Mouse (Mus musculus) spleen, adult 18-20 months (tissue): ENCODE results near the gene Rbpj.

Experiments
- DNase-seq, 2 experiments: peaks; one replicate each; pipeline ENCODE4 v3.0.0; 2022; ENCODE audit warnings: mixed read lengths in 2 of 2

Gene Rbpj

DNA sequence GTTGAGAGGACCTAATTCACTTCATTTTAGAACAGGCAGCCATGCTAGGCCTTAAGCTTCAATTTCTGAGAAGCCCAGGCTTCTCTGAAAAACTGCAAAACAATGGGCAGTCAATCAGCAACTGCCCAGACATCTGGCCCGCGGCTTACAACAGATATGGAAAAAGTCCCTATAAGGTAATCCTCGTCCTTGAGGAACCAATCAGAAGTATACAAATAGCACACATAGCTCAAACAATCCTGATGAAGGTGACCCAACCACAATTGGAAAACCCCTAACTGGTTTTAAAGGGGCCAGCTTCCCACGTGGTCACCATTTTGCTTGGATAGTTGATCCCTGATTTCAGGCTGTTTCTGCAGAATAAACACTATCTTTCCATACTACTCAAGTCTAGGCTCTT is 89.0 kb downstream of the Rbpj start:
- DNase-seq = no peak

DNA sequence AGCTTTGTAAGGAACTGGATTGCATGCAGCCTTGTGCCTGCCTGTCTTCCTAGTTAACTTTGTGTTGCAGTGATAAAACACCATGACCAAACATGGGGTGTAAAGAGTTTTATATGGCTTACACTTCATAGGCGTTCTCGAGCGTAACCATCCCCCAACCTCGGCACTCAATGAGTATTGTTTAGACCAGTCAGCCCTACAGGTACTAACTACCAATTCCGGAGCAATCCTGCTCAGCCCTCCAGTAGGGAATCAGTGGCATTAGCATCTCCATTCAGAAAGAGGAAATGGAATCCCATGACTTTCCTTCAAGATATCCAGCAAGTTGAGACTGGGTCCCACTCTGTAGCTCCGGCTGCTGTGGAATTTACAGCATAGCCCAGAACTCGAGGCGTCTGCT is 89.5 kb downstream of the Rbpj start:
- DNase-seq = no peak

DNA sequence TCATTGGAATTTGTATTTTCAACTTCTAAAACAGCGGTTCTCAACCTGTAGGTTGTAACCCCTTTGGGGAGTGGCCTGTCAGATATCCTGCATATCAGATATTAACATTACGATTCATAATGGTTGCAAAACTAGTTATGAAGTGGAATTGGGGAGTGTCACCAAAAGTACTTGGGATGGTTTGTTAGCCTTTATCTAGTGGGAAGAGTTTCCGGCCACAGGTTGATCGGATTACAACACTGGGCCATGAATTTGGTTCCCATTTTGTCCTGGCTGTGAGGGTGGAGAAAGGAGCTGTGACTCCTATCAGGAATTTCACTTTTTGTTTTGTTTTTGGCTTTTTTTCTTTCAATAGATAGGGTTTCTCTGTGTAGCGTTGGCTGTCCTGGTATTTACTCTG is 90.0 kb downstream of the Rbpj start:
- DNase-seq = no peak

DNA sequence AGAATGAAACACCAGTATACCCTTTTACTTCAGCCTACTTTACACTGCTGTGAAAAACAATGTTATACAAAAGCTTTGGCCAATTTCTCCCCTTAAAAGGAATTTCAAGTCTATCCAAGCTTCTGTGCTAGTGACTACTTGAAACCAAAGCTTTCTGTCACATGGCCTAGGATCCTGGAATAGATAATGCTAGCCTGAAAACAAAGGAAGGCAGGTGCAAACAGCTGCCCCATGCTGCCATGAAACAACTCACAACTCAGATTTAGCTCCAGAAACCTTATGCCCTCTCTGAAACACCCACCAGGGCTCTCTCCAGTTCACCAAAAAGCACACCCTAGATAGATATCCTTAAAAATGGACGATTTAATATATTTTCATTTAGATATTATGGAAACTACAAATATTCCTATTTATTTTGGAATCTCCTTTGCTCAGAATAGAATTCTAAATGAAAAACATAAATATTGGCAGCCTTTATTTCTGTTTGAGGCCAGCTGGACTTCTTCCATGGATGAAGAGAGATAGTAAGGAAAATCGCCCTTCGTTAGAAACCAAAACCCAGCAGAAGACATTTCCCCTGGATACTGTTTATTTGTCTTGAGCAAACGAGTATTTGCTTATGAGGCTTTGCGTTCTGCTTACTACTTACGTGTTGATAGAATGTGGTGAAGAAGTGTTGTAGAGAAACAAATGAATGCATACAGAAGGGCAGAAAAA is 91.8 kb downstream of the Rbpj start:
- no peak for DNase-seq

DNA sequence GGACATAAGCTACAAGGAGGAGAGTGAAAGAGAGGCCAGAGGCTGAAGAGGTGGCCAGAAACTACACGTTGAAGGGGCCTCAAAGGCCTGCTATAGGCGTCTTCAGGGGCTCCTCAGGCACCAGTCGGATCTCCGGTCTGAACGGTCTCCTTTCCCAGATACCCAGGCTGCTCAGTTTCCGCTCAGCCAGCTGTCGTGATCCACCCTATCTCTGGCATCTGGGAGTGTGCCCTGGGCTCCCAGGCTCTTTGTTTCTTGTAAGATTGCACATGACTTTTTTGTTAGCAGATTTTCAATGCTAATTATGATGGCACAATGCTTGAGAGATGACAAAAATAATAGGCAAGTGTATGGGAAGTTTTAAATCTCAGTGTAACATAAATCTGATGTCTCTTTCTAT is 95.2 kb downstream of the Rbpj start:
- DNase-seq = no peak

DNA sequence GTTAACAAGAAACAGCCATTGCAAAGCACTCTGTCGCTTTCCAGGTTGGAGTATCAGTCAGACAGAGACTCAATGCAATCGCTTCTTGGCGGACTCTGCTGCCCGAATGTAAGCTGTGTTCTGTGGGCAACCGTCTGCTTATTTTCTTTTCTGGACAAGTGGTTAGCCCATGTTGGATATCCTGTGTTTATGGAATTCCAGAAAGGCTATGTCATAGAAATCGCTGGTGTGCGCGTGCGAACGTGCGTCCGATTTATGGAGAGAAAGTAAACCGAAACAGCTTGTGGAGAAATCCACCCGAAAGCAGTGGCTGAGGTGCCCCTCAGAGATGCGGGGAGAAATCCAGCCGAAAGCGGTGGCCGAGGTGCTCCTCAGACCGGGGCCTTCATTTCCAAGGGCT is 98.4 kb downstream of the Rbpj start:
- no peak for DNase-seq

DNA sequence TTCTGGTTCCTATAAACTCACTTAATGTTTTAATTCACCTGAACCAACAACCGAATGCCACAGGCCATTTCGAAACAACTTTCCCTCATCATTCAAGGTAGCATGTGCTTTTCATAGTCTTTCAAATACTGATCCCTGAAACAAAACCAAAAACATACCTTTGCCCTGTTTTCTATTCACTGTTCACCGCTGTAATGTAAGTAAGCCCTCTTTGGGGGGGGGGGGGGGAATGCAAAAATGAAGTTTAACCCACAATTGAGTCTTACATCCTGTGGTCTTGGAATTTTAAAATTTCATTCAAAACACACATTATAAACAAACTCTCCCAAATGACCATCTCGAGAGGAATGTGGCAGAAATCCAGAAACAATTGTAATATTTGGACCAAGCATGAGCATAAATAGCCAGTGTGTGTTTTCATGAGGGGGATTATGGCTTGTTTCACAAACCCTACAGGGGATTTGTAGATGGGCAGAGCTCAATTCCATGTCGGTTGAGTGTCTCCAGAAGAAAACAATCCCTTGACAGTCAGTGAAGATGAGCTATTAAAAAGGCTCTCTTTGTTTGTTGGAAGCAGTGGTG is 99.4 kb downstream of the Rbpj start:
- DNase-seq = no peak

DNA sequence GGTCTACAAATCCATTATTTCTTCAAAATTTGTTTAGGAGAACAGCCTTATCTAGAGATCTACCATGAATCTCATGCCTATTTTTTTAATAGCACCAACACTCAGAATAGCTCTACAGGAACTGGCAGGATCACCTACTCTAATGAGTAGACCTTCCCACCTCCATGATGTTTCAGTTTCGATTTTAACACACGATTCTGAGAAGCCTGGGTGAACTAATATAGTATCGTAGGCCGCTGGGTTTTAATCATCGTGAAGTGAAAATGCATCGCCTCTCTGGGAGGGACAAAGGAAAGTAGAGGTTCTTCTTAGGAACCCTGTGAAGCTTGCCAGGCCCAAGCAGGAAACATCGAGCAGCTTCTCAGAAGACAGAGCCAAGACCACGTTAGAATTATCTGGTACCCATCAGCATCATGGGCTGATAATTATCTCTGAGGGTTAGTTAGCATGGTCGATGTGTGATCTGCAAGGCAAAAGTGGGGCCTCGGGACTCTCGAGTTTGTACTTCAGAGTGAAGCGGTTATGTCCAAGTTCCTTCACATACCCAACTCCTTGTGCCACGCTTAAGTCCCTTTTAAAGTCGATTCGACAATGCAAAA is 100.6 kb downstream of the Rbpj start:
- DNase-seq = no peak

DNA sequence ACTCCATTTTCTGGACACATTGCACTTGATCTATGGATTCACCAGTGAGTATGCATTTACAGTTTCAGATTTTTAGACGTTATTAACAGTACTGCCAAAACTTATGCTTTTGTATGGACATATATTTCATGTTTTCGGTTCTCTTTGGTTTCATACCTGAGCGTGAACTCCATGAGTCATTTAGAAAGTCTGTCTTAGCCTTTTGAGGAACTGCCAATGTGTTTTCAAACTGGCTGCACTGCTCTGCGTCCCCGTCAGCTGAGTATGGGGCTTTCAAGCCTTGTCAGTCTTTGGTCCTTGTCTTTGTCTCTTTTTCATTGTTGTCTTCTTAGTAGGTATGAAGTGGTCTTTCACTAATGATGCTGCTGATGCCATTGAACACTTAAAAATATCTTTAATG is 106.5 kb downstream of the Rbpj start:
- DNase-seq = no peak

DNA sequence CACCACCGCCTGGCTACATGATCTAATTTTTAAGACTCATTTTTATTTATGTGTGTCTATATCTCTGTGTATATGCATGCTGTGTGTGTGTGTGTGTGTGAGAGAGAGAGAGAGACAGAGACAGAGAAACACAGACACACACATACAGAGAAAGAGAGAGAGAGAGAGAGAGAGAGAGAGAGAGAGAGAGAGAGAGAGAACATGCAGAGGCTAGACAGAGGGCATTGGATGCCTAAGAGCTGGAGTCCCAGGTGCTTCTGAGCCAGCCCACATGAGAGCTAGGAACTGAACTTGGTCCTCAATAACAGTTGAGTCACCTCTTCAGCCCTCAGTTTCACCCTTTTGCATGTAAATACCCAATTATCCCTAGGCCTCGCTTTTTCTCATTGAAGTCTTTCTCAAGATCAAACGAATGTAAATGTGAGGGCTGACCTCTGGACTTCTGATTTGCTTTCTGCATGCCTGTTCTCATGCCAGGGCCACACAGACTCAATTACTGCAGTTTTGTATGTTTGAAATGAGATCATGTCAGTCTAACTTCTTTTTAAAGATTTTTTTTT is 109.0 kb downstream of the Rbpj start:
- no peak for DNase-seq

DNA sequence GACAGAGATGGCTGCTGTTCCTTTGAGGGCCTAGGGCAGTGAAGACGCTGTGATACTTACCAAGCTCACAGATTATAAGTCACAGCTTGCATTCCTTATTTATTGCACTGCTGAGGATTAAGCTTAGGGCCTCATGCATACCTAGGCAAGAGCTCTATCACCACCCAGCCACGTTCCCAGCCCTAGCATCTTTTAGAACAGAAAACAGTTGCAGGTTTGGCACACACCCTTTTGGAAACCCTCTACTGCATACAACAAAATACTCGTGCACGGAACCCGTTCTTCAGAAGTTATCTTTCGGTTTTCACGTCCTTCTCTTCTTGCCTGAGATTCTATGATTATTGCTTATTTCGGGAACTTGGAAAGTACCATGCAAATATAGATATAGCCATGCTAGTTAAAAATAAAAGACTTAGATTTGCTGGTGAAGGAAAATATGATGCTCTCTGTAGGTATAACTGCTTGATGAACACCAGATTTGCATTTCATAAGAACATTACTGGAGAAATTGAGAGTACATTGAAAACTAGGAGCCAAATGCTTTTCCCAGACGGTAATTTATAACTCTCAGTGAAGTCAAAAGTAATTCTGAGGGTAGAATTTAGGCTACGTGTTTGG is 111.4 kb downstream of the Rbpj start:
- DNase-seq = no peak

DNA sequence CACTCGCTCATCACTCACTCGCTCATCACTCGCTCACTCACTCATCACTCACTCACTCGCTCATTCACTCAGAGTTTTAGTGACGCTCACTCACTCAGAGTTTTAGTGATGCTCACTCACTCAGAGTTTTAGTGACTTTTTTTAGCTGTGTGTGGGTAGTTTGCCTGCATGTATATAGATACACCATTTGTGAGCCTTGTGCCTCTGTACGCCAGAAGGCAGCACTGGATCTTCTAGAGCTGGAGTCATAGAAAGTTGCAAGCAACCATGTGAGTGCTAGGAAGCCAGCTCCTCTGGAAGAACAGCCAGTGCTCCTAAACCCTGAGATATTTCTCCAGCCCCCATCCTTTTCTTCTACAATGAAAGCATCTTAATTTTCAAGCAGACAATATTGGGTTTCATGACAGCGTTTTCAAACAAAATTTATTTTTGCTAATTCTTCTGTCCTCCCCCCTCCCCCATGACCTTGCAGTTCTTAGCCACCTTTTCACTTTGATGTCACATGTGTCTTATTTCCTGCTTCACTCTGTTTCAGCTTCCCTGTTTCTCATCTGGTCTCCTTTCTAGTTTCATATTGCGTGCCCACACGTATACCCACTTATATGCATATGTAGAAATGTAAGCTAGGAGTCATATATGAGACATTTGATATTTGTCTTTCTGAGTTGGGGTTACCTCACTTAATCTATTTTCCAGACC is 118.3 kb downstream of the Rbpj start:
- DNase-seq = no peak

DNA sequence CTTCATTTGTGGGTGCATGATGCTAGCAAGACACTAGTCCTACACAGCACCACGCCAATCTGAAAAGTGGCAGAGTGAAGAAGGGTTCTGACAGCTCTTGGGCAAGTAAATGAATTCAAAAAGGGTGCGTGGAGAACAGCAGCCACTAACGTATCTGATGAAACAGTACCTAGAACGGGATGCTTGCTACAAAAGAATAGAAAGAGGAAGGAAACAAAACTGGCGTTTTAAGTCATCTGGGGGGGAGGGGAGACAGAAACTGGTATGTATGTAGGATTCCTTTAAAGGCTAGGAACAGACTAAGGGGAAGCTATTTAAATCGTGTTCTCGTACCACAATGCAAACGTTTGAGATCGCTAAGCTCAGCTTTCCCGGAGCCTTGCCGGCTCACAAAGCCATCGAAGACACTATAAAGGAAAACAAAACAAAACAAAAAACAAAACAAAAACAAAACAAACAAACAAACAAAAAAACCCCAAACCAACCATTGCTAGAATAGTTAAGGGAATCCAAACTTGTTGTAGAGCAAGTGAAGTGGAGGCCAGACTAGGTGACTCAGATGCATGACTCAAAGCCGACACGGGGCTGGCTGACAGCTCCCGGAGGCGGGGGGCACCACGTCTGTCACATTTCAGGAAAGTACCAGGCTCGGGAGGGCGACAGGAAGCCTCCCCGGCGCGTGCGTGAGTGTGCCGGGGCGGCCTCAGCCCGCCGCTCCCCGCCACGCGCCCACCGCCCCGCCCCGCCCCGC is 122.6 kb downstream of the Rbpj start:
- peak in 1 of 2 experiments; percentile 15 for DNase-seq

DNA sequence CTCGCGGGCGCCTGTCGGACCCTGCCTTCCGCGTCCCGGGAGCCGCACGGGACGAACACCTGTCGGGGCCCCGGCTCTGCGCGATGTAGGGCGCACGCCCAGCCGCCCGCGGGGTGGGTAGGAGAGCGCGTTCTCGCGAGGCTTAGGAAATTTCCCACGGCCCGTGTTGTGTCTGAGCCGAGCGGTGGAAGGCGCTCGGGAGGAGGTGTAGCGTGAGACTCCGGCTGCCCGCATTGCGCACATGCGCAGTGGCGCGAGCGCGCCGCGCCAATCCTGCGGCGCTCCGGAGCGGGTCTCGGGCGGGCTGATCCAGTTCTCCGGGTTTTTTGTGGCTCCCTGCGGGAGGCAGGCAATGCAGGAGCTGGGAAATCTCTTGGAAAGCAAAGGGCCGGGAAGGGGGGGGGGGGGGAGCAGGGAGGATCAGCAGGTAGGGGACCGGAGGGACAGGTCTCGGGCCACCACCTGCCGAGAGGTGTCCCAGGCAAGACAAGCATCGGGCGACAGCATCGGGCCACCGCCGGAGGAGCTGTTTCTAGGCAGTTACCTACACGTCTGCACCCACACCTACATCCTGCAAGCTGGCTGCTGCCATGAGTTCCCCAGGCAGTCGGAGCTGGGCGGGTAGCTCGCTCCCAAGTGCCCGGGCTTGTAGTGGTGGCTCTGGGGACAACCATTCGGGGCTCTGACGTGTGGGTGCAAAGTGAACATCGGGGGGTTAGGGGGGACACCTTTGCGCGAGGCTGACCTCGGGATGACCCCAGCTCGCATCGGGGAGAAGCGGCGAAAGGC is 123.4 kb downstream of the Rbpj start:
- DNase-seq = peak; percentile 83

DNA sequence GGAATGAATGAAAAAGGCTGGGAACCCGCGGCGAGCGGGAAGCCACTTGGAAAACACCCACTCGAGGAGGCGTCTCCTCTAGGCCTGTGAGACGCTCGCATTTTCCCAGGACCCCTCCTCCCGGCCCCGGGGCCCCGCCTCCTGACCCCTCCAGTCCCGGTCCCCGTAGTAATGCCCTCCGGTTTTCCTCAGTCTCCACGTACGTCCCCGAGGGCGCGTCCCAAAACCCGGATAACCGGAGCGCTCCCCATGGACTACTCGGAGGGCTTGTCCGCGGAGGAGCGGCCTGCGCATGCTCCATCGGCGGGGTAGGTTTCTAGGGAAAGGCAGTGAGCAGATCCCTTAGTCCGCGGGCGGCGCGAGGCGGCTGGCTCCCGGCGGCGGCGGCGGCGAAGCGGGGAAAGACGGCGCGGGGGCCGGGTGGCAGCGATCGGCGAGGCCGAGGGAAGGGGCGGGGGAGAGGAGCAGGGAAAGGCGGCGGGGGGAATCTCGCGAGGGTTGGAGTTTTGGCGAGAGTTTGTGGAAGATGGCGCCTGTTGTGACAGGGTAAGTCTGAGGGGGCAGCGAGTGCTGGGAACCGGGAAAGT is 124.3 kb downstream of the Rbpj start:
- DNase-seq = peak; percentile 78 to 87

DNA sequence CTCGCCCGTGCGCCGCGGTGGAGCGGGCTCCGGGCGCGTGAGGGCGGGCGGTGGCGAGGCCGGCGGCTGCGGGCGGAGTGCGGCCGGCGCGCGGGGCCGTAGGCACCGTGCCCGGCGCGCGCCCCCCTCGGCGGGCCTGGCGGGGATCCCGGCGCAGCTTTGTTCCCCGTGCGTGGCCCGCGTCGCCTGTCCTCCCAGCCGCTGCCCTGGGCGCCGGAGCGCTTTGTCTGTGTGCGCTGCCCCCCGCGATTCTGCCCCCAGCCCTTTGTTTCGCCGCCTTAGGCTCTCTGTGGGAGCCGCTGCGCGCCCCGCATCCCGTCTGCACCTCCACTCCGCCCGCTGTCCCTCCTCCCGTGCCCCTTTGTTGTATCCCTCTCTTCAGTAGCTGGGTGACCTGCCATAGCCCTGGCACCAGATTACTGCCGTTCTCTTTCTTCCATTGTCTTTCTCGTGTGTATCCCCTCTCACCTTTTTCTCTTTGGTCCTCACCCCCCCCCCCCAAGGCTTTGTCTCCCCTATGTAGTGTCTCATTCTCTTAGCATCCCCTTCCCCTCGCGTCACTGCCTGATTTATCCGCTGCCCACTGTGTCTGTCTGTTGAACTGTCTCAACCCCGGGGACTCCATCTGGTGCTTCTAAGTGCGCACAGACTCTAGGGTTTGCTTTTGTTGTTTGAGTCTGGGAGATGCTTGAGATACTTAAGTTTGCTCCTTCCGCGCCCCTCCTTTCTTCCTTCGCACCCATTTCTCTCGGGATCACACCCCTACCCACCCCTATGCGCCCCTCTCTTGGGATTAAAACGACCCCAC is 125.1 kb downstream of the Rbpj start:
- DNase-seq = peak; percentile 12 to 19

DNA sequence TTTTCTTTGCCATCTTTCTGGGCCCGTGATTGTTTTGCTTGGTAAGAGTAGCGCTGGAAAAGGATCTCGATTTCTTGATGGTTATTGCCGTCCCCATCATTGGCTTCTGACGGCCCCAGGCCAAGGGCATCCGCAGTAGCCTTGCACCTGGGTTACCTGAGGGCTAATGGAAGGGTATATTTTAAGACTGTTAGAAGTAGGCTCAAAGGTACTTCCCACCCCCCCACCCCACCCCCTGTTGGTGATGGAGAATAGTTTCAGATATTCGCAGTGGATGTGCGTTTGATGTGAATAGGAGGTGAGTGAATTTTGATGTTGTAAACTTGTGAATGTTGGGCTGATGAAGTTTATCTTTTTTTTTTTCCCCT is 125.7 kb downstream of the Rbpj start:
- DNase-seq = no peak

DNA sequence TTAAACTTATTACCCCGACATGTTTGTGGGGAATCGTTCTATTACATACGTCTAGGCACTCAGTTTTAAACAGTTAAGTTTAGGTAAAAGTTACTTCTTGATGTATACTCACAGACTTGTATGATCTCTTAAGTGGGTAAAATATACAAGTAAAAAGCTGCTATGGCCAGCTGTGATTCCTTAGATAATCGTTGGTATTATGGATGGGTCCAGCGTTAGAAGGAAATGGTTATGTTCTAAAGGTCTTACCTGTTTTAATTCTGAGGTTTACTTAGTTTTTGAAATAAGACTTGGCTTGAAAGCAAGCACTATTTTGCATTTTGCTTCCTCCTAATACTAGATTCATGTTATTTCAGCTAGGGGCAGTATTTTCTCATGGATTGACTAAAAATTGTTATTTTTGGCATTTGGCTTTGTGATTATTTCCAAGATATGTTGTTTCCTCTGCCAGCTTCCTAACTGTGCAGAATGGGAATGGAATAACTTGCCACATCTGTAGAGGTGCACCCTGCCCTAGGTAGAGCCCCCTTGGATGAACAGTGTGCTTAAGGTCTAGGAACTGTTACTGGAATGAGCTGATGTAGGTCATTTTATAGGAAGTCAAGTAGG is 127.2 kb downstream of the Rbpj start:
- no peak for DNase-seq

DNA sequence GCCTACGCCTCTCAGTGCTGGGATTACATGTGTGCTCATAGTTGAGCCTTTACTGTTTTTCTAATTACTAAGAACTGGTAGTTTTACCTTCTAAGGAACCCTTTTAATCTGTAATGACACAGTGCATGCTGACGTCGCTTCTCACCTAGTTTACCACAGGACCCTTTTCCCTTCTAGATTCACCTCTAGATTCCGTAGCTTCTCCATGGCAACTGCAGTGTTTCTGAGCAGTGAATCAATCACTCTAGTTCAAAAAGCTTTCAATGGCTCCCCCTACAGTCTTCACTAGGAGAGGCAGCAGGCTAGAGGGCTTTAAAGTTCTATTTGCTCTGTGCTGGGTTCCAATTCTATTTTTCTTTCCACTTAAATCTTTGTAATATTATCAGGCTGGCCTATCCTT is 128.3 kb downstream of the Rbpj start:
- peak in 1 of 2 experiments; percentile 22 for DNase-seq

DNA sequence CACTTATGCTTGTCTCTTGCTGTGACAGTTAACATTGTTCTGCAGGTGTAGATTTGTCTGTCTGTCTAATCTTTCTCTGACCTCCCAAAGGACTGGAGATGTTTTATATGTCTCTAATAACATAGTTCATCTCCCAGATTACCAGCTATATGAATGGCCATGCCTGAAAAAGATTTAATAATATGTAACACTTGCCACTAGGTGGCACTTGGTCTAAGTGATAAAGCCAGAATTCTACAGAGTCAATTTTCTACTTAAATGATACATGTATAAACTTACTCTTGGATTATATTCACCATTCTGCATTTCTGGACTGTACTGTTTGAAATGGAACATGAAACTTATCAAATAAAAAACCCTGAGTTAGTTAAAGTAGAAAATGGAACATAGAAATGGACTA is 132.6 kb downstream of the Rbpj start:
- DNase-seq = no peak
